Mouse (Mus musculus) C2C12 (cell line): Measurements from ENCODE around the gene Cacnb4.

Experiments used
- CTCF ChIP-seq: IDR thresholded peaks from one replicate; pipeline ENCODE4 v1.5.1; 2011; ENCODE audit not compliant: control insufficient read depth, insufficient read depth, insufficient read length
- MAX ChIP-seq: IDR thresholded peaks from one replicate; pipeline ENCODE4 v1.6.1; 2011; ENCODE audit warnings: mild to moderate bottlenecking, control low read depth
- MYOD1 ChIP-seq: IDR thresholded peaks from one replicate; pipeline ENCODE4 v1.6.1; 2011; ENCODE audit warnings: low read depth; ENCODE audit not compliant: control insufficient read depth, insufficient read length
- MYOG ChIP-seq: IDR thresholded peaks from one replicate; pipeline ENCODE4 v1.6.1; 2011; ENCODE audit not compliant: control insufficient read depth, insufficient read length; ENCODE audit errors: extremely low read depth

DNA sequence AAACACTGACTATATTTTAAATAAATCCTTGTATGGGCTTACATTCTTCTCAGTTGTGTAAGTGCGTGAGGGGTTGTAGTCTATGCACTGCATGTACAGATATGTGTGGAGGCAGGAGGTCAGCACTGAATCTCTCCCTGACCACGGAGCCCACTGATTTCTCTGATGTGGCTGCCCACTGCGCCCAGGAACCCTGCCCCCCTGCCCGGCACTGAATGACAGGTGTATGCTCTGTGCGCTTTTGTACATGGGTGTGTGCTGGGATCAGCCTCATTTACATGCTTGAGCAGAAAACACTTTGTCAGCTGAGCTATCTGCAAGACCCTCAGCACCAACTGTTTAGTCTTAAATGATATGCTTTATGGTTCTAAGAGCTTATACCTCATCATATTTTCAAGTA is 271.4 kb downstream of the Cacnb4 start:
- TF ChIP-seq CTCF = no peak
- TF ChIP-seq MYOG = no peak
- no peak for TF ChIP-seq MAX
- TF ChIP-seq MYOD1 = no peak
